In the genomic region with DNA sequence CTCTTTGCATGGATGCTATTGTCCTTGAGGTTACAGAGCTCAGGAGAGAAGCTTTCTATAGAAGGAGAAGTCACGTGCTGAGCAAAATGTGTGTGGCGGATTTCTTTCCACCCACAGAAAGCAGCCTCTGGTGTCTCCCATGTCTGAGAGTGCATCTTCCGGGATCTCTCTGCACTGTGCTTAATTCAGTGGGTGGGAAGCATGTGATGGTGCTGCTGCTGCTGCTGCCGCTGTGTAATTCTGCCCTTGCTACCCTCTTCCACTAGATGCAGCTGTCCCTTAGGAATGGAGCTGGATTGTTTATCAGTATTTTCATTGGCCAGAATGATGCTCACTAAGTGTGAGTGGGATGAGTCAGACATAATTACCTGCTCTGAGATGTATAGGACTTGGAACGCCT, we compare ENCODE assay signal across 10 mouse cellular contexts.
DNase-seq lines count a peak whose midpoint lies in the region; ATAC-seq and TF ChIP-seq lines count a peak whose summit lies in the region.
"Had no signal": no experiment of that assay in that cellular context is flagged by ENCODE, and none has a peak within 500 bp of the region (broad histone marks: within the 10 kb centered on the region; RNA-seq: fewer than 3 reads in every experiment).

No protein-coding gene starts in this region.

- 53% methylated on average over 5 of the region's 5 CpGs for WGBS in embryonic facial prominence, embryonic 11.5 days
- WGBS in embryonic facial prominence, embryonic 10.5 days = 58% methylated on average over 5 of the region's 5 CpGs
- 33% methylated on average over 5 of the region's 5 CpGs for WGBS in lung, embryonic 14.5 days
- 51% methylated on average over 5 of the region's 5 CpGs for WGBS in intestine, embryonic 14.5 days

- H3K9me3 ChIP-seq in embryonic facial prominence, embryonic 11.5 days (replicated peaks; ENCODE audit: control insufficient read depth, low read length) = no peaks in the 10 kb centered on the region
- no peaks in the 10 kb centered on the region for H3K9me3 ChIP-seq in embryonic facial prominence, embryonic 10.5 days
- H3K9me3 ChIP-seq in lung, embryonic 14.5 days (ENCODE audit: low read depth, low read length) = no peaks in the 10 kb centered on the region
- no peaks in the 10 kb centered on the region for H3K9me3 ChIP-seq in intestine, embryonic 14.5 days (ENCODE audit: control insufficient read depth, low read length)
- H3K9me3 ChIP-seq: limb, embryonic 12.5 days had no signal

- H3K4me2 ChIP-seq in embryonic facial prominence, embryonic 11.5 days (ENCODE audit: low read depth, low read length) = no peak overlapping the region
- peak overlapping the region; percentile 16; the same call in 1 of the 2 replicates for H3K4me2 ChIP-seq in lung, embryonic 14.5 days
- no peak overlapping the region; the same call in 1 of the 2 replicates for H3K4me2 ChIP-seq in intestine, embryonic 14.5 days (ENCODE audit: low read length)
- H3K4me2 ChIP-seq: limb, embryonic 12.5 days had no signal

- no peak overlapping the region for H3K4me3 ChIP-seq in embryonic facial prominence, embryonic 11.5 days (ENCODE audit: low read depth, low read length)
- no peak overlapping the region for H3K4me3 ChIP-seq in embryonic facial prominence, embryonic 10.5 days
- H3K4me3 ChIP-seq in lung, embryonic 14.5 days (ENCODE audit: low read depth, low read length) = no peak overlapping the region
- H3K4me3 ChIP-seq in intestine, embryonic 14.5 days (ENCODE audit: low read depth, low read length) = no peak overlapping the region
- H3K4me3 ChIP-seq: limb, embryonic 12.5 days had no signal

- 0 out of 2 replicates have a peak, but pooled peaks have one; percentile 44 for ATAC-seq in embryonic facial prominence, embryonic 11.5 days (replicated peaks; ENCODE audit: insufficient number of reproducible peaks, low FRiP score, low TSS enrichment, low read depth)
- peak; percentile 92 for ATAC-seq in lung, embryonic 14.5 days (ENCODE audit: insufficient read depth)
- ATAC-seq in intestine, embryonic 14.5 days (replicated peaks; ENCODE audit: low FRiP score, low TSS enrichment, low read depth) = peak; percentile 66; the same call in 1 of the 2 replicates

- peak; percentile 40 for TF ChIP-seq CTCF in lung, embryonic 14.5 days (IDR thresholded peaks at IDR 0.05; ENCODE audit: low read depth)

- no peaks in the 10 kb centered on the region for H3K4me1 ChIP-seq in embryonic facial prominence, embryonic 11.5 days (ENCODE audit: control insufficient read depth, insufficient read depth, low read length)
- H3K4me1 ChIP-seq in embryonic facial prominence, embryonic 10.5 days = peaks cover 6% of the 10 kb centered on the region; the same call in 1 of the 2 replicates
- no peaks in the 10 kb centered on the region for H3K4me1 ChIP-seq in lung, embryonic 14.5 days (ENCODE audit: insufficient read depth)
- peaks cover 4% of the 10 kb centered on the region; the same call in 1 of the 2 replicates for H3K4me1 ChIP-seq in intestine, embryonic 14.5 days (replicated peaks; ENCODE audit: control insufficient read depth, insufficient read depth, low read length)
- H3K4me1 ChIP-seq: limb, embryonic 12.5 days had no signal

- H3K27ac ChIP-seq in embryonic facial prominence, embryonic 11.5 days (replicated peaks; ENCODE audit: low read depth, low read length) = no peak overlapping the region
- H3K27ac ChIP-seq in embryonic facial prominence, embryonic 10.5 days (replicated peaks) = no peak overlapping the region
- H3K27ac ChIP-seq in lung, embryonic 14.5 days (ENCODE audit: low read depth) = no peak overlapping the region
- no peak overlapping the region for H3K27ac ChIP-seq in intestine, embryonic 14.5 days (ENCODE audit: low read depth)
- H3K27ac ChIP-seq: limb, embryonic 12.5 days had no signal

- no peaks in the 10 kb centered on the region for H3K27me3 ChIP-seq in embryonic facial prominence, embryonic 11.5 days (ENCODE audit: control insufficient read depth, insufficient read depth, low read length)
- no peaks in the 10 kb centered on the region for H3K27me3 ChIP-seq in embryonic facial prominence, embryonic 10.5 days (replicated peaks; ENCODE audit: low read depth, poor library complexity, severe bottlenecking)
- no peaks in the 10 kb centered on the region for H3K27me3 ChIP-seq in lung, embryonic 14.5 days (ENCODE audit: insufficient read depth, low read length)
- H3K27me3 ChIP-seq in intestine, embryonic 14.5 days (replicated peaks; ENCODE audit: control insufficient read depth, insufficient read depth, low read length) = no peaks in the 10 kb centered on the region
- H3K27me3 ChIP-seq: limb, embryonic 12.5 days had no signal

- no peaks in the 10 kb centered on the region for H3K36me3 ChIP-seq in embryonic facial prominence, embryonic 11.5 days (replicated peaks; ENCODE audit: control insufficient read depth, insufficient read depth, low read depth, low read length)
- H3K36me3 ChIP-seq in embryonic facial prominence, embryonic 10.5 days (replicated peaks) = no peaks in the 10 kb centered on the region
- no peaks in the 10 kb centered on the region for H3K36me3 ChIP-seq in lung, embryonic 14.5 days (ENCODE audit: insufficient read depth)
- no peaks in the 10 kb centered on the region for H3K36me3 ChIP-seq in intestine, embryonic 14.5 days (ENCODE audit: control insufficient read depth, insufficient read depth, low read length)
- H3K36me3 ChIP-seq: limb, embryonic 12.5 days had no signal

- DNase-seq in embryonic facial prominence, embryonic 11.5 days (ENCODE audit: low spot score) = no peak
- DNase-seq in embryonic facial prominence, embryonic 10.5 days (ENCODE audit: low spot score) = no peak
- peak; percentile 57 for DNase-seq in lung, embryonic 14.5 days
- DNase-seq in lung, postnatal 25 days (ENCODE audit: low spot score) = no peak
- no peak for DNase-seq in intestine, embryonic 14.5 days (ENCODE audit: low spot score)
- DNase-seq in right cerebral cortex, postnatal 36 days (ENCODE audit: low spot score in 2 of 2) = peak; percentile 9 to 40
- DNase-seq in thymus, postnatal 25 days = no peak
- no peak for DNase-seq in thymus, postnatal 4 days
- DNase-seq: heart, postnatal 14 days had no signal

- no peak overlapping the region for H3K9ac ChIP-seq in embryonic facial prominence, embryonic 11.5 days (replicated peaks; ENCODE audit: low read length)
- H3K9ac ChIP-seq in lung, embryonic 14.5 days = no peak overlapping the region
- H3K9ac ChIP-seq in intestine, embryonic 14.5 days (ENCODE audit: low read length) = no peak overlapping the region
- H3K9ac ChIP-seq: limb, embryonic 12.5 days had no signal

Comparison
In these comparisons a context has a peak if more than half of its experiments do, and no peak if none do; other contexts are left out.
1. DNase-seq: peak in lung, embryonic 14.5 days (single experiment) and right cerebral cortex, postnatal 36 days (2 of 2); none in embryonic facial prominence, embryonic 11.5 days (single experiment), embryonic facial prominence, embryonic 10.5 days (single experiment), lung, postnatal 25 days (single experiment), intestine, embryonic 14.5 days (single experiment), thymus, postnatal 25 days (single experiment) and thymus, postnatal 4 days (single experiment).
2. Peak in every context shown above with its lines, with median percentiles within 50 percentile points of each other: ATAC-seq.